Mouse (Mus musculus): ENCODE data around the gene Wdr53.
"Not testable (repeated sequence)": the region's sequence is repeated elsewhere in the genome, so short reads cannot be mapped to it uniquely, and the experiment has no call there.

Wdr53 gene

GRCm38 (mm10) chr16:32277308-32278256 is 30.6 kb downstream of the Wdr53 start, which contains the start of gene Rnf168:
Gene Rnf168, plus strand, starts transcription at chr16:32277459.
- in situ Hi-C loops (cut with MboI, MseI) = no loop called here

GRCm38 (mm10) chr16:32278396-32278795 is 31.4 kb downstream of the Wdr53 start:
- in situ Hi-C loops (cut with MboI, MseI) = no loop called here

- in situ Hi-C loops (cut with MboI, MseI) = loop anchor here (5.0 to 10.0 kb wide), 3 partner anchors 52 to 345 kb away; partner anchors contain the start of gene Ubxn7 (in 1 of the 2)
Measured at GRCm38 (mm10) chr16:32280211-32280610, 33.2 kb downstream of the Wdr53 start.

GRCm38 (mm10) chr16:32282608-32283007 is 35.6 kb downstream of the Wdr53 start:
- in situ Hi-C loops (cut with MboI, MseI) = loop anchor here (5.0 to 10.0 kb wide), 3 partner anchors 50 to 342 kb away; partner anchors contain the start of gene Ubxn7 (in 1 of the 2)

- in situ Hi-C loops (cut with MboI, MseI) = no loop called here
Measured at GRCm38 (mm10) chr16:32291821-32292220, 44.8 kb downstream of the Wdr53 start.

GRCm38 (mm10) chr16:32299617-32300016 is 52.6 kb downstream of the Wdr53 start:
- in situ Hi-C loops (cut with MboI, MseI) = not testable (repeated sequence)

GRCm38 (mm10) chr16:32303046-32303445 is 56.0 kb downstream of the Wdr53 start:
- in situ Hi-C loops (cut with MboI, MseI) = no loop called here

- in situ Hi-C loops (cut with MboI, MseI) = no loop called here
Measured at GRCm38 (mm10) chr16:32303886-32304285, 56.9 kb downstream of the Wdr53 start.

All from T-helper 17 cell (primary cell).